Mouse (Mus musculus): ENCODE results near the gene Fam107a. TPM values are rescaled to one million over a fixed set of nuclear protein-coding genes. Genes with fewer than 3 reads are reported as not detected.
A peak's percentile ranks its signal among the peaks of the same experiment; 100 is the strongest.

Gene Fam107a
- polyA plus RNA-seq, 1 experiment from 2014 or later, result 2.9 TPM

GRCm38 (mm10) chr14:8334511-8334910 lies 16.7 kb upstream of the Fam107a start:
- no peaks in the 10 kb centered on the region for H3K9me3 ChIP-seq (replicated peaks)
- H3K4me1 ChIP-seq, result peaks cover 9% of the 10 kb centered on the region; the same call in 1 of the 2 replicates
- H3K4me2 ChIP-seq (replicated peaks), result no peak overlapping the region
- no peak overlapping the region for H3K27ac ChIP-seq (replicated peaks)
- no peak overlapping the region for H3K4me3 ChIP-seq (replicated peaks)
- no peaks in the 10 kb centered on the region for H3K27me3 ChIP-seq
- no peak overlapping the region for H3K9ac ChIP-seq
- no peaks in the 10 kb centered on the region for H3K36me3 ChIP-seq
- ATAC-seq (ENCODE audit: insufficient number of reproducible peaks, low FRiP score, low TSS enrichment, low read depth), result no peak
- 78% methylated on average over 3 of the region's 3 CpGs for WGBS

- H3K9me3 ChIP-seq (replicated peaks), result no peaks in the 10 kb centered on the region
- H3K27me3 ChIP-seq, result no peaks in the 10 kb centered on the region
- WGBS, result 60% methylated on average over 11 of the region's 11 CpGs
- H3K9ac ChIP-seq, result no peak overlapping the region
- no peak for ATAC-seq (ENCODE audit: insufficient number of reproducible peaks, low FRiP score, low TSS enrichment, low read depth)
- no peak overlapping the region for H3K4me2 ChIP-seq (replicated peaks)
- no peaks in the 10 kb centered on the region for H3K36me3 ChIP-seq
- no peak overlapping the region for H3K4me3 ChIP-seq (replicated peaks)
- peaks cover 9% of the 10 kb centered on the region; the same call in 1 of the 2 replicates for H3K4me1 ChIP-seq
- peak overlapping the region; percentile 17; the same call in 1 of the 2 replicates for H3K27ac ChIP-seq (replicated peaks)
Measured at GRCm38 (mm10) chr14:8332314-8333252, 14.8 kb upstream of the Fam107a start.

- Histone ChIP-seq H3K27ac (replicated peaks) (no peak overlapping the region), H3K4me1 (peaks cover 9% of the 10 kb centered on the region; the same call in 1 of the 2 replicates), H3K9me3 (replicated peaks) (no peaks in the 10 kb centered on the region), H3K27me3 (no peaks in the 10 kb centered on the region), H3K9ac (no peak overlapping the region), H3K36me3 (no peaks in the 10 kb centered on the region), H3K4me2 (replicated peaks) (no peak overlapping the region), H3K4me3 (replicated peaks) (no peak overlapping the region)
- 65% methylated on average over 14 of the region's 14 CpGs for WGBS
- ATAC-seq (ENCODE audit: insufficient number of reproducible peaks, low FRiP score, low TSS enrichment, low read depth), result peak; percentile 25; the same call in 1 of the 2 replicates
Measured at GRCm38 (mm10) chr14:8331307-8331905, 13.6 kb upstream of the Fam107a start.

- Histone ChIP-seq H3K9me3 (replicated peaks) (no peaks in the 10 kb centered on the region), H3K4me1 (peaks cover 9% of the 10 kb centered on the region; the same call in 1 of the 2 replicates), H3K9ac (no peak overlapping the region), H3K36me3 (no peaks in the 10 kb centered on the region), H3K4me2 (replicated peaks) (no peak overlapping the region), H3K27ac (replicated peaks) (no peak overlapping the region), H3K4me3 (replicated peaks) (no peak overlapping the region), H3K27me3 (no peaks in the 10 kb centered on the region)
- ATAC-seq (ENCODE audit: insufficient number of reproducible peaks, low FRiP score, low TSS enrichment, low read depth), result no peak
- WGBS, result 61% methylated on average over 6 of the region's 6 CpGs
Measured at GRCm38 (mm10) chr14:8330390-8330789, 12.6 kb upstream of the Fam107a start.

DNA sequence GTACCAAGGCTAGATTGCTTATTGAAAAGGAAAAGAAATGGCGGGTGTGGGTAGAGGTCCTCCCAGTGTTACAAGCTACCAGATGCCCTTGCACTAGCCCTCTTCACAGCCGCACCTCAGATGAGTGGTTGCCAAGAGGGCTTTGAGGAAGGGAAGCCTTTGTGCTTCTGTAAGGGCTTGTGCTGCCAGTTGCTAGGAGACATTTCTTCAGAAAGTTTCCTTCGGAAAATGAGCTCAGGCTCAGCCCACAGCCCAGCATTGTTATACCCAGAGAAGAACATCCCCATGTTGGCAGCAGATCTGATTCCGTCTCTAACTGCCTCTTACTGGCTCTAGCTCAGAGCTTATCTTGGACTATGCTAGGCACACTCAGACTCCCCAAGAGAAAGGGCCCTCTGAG lies 11.7 kb upstream of the Fam107a start:
- Histone ChIP-seq H3K36me3 (no peaks in the 10 kb centered on the region), H3K9me3 (replicated peaks) (no peaks in the 10 kb centered on the region), H3K4me1 (peaks cover 9% of the 10 kb centered on the region; the same call in 1 of the 2 replicates), H3K27ac (replicated peaks) (no peak overlapping the region), H3K27me3 (no peaks in the 10 kb centered on the region), H3K4me3 (replicated peaks) (no peak overlapping the region), H3K9ac (no peak overlapping the region), H3K4me2 (replicated peaks) (no peak overlapping the region)
- 0 out of 2 replicates have a peak, but pooled peaks have one; percentile 20 for ATAC-seq (ENCODE audit: insufficient number of reproducible peaks, low FRiP score, low TSS enrichment, low read depth)
- WGBS, result 65% methylated on average over 4 of the region's 4 CpGs

DNA sequence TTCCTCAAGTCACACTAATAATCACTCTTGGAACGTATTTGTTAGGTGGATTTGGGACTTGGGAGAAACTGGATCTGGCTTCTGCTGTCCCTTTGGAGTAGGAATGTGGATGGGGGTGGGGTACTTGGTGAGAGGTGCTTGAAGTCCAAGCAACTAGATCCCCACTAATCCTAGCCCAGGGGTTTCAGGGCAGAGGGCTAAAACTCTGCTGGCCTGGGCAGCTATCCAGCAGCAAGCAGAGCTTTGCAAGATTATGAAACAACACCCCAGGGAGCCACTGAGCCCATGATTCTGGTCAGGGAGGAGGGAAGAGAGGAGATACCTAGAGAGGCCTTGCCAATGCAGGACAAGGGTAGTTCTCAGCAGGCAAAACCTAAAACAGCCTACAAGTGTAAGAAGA lies 9.5 kb upstream of the Fam107a start:
- no peak for ATAC-seq (ENCODE audit: insufficient number of reproducible peaks, low FRiP score, low TSS enrichment, low read depth)
- H3K4me1 ChIP-seq, result peaks cover 3% of the 10 kb centered on the region; the same call in 1 of the 2 replicates
- no peaks in the 10 kb centered on the region for H3K9me3 ChIP-seq (replicated peaks)
- no peak overlapping the region for H3K9ac ChIP-seq
- no peaks in the 10 kb centered on the region for H3K36me3 ChIP-seq
- WGBS, result 24% methylated on average over 1 of the region's 1 CpGs
- H3K27ac ChIP-seq (replicated peaks), result no peak overlapping the region
- no peak overlapping the region for H3K4me3 ChIP-seq (replicated peaks)
- H3K4me2 ChIP-seq (replicated peaks), result no peak overlapping the region
- no peaks in the 10 kb centered on the region for H3K27me3 ChIP-seq

- no peak overlapping the region for H3K27ac ChIP-seq (replicated peaks)
- ATAC-seq (ENCODE audit: insufficient number of reproducible peaks, low FRiP score, low TSS enrichment, low read depth), result no peak
- H3K36me3 ChIP-seq, result no peaks in the 10 kb centered on the region
- H3K9me3 ChIP-seq (replicated peaks), result no peaks in the 10 kb centered on the region
- no peaks in the 10 kb centered on the region for H3K27me3 ChIP-seq
- no peak overlapping the region for H3K4me2 ChIP-seq (replicated peaks)
- H3K9ac ChIP-seq, result no peak overlapping the region
- H3K4me3 ChIP-seq (replicated peaks), result no peak overlapping the region
- no peaks in the 10 kb centered on the region for H3K4me1 ChIP-seq
Measured at GRCm38 (mm10) chr14:8326961-8327360, 9.1 kb upstream of the Fam107a start.

GRCm38 (mm10) chr14:8325746-8326145 lies 7.9 kb upstream of the Fam107a start:
- 81% methylated on average over 4 of the region's 4 CpGs for WGBS

DNA sequence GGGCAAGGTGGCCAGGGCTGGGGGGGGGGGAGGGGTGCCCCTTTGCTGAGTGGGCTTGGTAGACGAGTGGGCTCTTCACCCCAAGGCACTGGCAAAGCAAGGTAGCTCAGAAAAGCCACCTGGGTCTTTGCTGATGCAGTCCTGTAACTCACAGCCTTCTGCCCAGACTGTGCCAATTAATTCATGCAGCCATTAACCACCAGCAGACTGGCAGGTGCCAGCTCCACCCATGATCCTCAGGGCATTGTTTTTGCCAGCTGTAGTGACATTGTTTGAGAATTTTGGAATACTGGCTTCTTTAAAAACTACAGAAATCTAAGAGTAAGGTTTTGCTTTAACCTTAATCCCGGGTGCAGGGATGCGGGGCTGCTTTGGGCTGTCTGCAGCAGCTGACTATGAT lies 2.7 kb upstream of the Fam107a start:
- H3K4me2 ChIP-seq (replicated peaks), result no peak overlapping the region
- H3K9me3 ChIP-seq (replicated peaks), result no peaks in the 10 kb centered on the region
- ATAC-seq (ENCODE audit: insufficient number of reproducible peaks, low FRiP score, low TSS enrichment, low read depth), result 0 out of 2 replicates have a peak, but pooled peaks have one; percentile 22
- H3K36me3 ChIP-seq, result no peaks in the 10 kb centered on the region
- no peak overlapping the region for H3K4me3 ChIP-seq (replicated peaks)
- H3K4me1 ChIP-seq, result peaks cover 14% of the 10 kb centered on the region
- 68% methylated on average over 3 of the region's 3 CpGs for WGBS
- H3K27ac ChIP-seq (replicated peaks), result no peak overlapping the region
- no peak overlapping the region for H3K9ac ChIP-seq
- H3K27me3 ChIP-seq, result peaks cover 30% of the 10 kb centered on the region

More at GRCm38 (mm10) chr14:8325746-8326145, 7.9 kb upstream of the Fam107a start:
- Histone ChIP-seq H3K27me3 (no peaks in the 10 kb centered on the region), H3K4me1 (no peaks in the 10 kb centered on the region), H3K9ac (no peak overlapping the region), H3K9me3 (replicated peaks) (no peaks in the 10 kb centered on the region), H3K4me3 (replicated peaks) (no peak overlapping the region), H3K4me2 (replicated peaks) (no peak overlapping the region), H3K36me3 (no peaks in the 10 kb centered on the region), H3K27ac (replicated peaks) (no peak overlapping the region)
- ATAC-seq (ENCODE audit: insufficient number of reproducible peaks, low FRiP score, low TSS enrichment, low read depth), result no peak

DNA sequence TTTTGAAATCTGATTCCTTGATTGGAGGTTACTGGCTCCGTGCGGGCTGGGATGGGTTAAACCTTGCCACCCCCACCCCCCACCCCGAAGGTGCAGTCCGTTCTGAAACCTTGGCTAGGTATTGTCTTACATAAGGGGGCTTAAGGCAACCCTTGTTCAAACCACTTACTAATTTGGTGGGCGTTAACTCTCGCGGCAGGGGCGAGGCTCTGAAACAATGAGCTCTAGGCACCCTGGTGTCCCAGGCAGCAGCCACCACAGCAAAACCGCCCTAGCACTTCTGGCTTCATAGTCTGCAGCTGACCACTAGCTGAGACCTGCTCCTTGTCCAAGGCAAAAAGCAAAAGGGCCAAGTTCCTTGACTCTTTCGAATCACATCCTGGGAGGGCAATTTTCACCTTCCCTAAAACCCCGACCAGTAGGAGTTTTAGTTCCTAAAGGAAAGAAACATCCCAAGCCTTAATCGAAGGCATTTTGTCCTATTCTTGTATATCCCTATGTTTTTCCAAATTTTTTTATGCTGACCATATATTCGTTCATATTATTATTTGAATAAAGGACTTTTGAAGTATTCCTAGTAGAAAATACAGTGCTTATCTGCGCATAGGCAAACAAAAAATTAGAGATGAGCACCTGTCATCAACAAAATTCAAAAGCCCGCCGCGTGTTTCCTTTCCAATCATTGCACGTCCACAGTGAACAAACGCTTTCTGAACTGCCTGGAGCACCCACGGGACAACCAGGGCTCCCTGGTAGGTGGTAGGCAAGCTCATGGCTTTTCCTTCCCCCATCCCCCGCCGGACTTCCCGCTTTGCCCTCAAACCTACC lies 1.2 kb downstream of the Fam107a start:
- H3K9ac ChIP-seq, result no peak overlapping the region
- 1% methylated on average over 23 of the region's 23 CpGs for WGBS
- H3K4me2 ChIP-seq (replicated peaks), result peak overlapping the region; percentile 48
- H3K27me3 ChIP-seq, result peaks cover 39% of the 10 kb centered on the region
- peak overlapping the region; percentile 26 for H3K4me3 ChIP-seq (replicated peaks)
- H3K36me3 ChIP-seq, result no peaks in the 10 kb centered on the region
- H3K27ac ChIP-seq (replicated peaks), result no peak overlapping the region
- H3K9me3 ChIP-seq (replicated peaks), result no peaks in the 10 kb centered on the region
- peaks cover 14% of the 10 kb centered on the region for H3K4me1 ChIP-seq
- peak; percentile 55; the same call in 1 of the 2 replicates for ATAC-seq (ENCODE audit: insufficient number of reproducible peaks, low FRiP score, low TSS enrichment, low read depth)

GRCm38 (mm10) chr14:8315169-8315568 lies 2.7 kb downstream of the Fam107a start:
- Histone ChIP-seq H3K27ac (replicated peaks) (no peak overlapping the region), H3K4me1 (peaks cover 14% of the 10 kb centered on the region), H3K4me3 (replicated peaks) (no peak overlapping the region), H3K9ac (no peak overlapping the region), H3K27me3 (peaks cover 39% of the 10 kb centered on the region), H3K4me2 (replicated peaks) (no peak overlapping the region), H3K9me3 (replicated peaks) (no peaks in the 10 kb centered on the region), H3K36me3 (no peaks in the 10 kb centered on the region)
- ATAC-seq (ENCODE audit: insufficient number of reproducible peaks, low FRiP score, low TSS enrichment, low read depth), result no peak
- WGBS, result 86% methylated on average over 6 of the region's 6 CpGs
